Mouse (Mus musculus) bone marrow macrophage, adult 2 months (primary cell): ENCODE results near the gene Eif4b. TPM values are rescaled to one million over a fixed set of nuclear protein-coding genes. Genes with fewer than 3 reads are reported as not detected.

Source experiments
- H3K27ac ChIP-seq: 2 replicates; pipeline ENCODE4 v1.5.1; 2012; ENCODE audit warnings: low read depth, low read length; ENCODE audit not compliant: insufficient read depth
- H3K4me1 ChIP-seq: 2 replicates; pipeline ENCODE4 v1.6.1; 2012; ENCODE audit warnings: low read length; ENCODE audit not compliant: control insufficient read depth, insufficient read depth
- H3K4me3 ChIP-seq: 2 replicates; pipeline ENCODE4 v1.5.1; 2012; ENCODE audit warnings: mild to moderate bottlenecking, low read length, moderate library complexity; ENCODE audit not compliant: insufficient read depth
- CTCF ChIP-seq: IDR thresholded peaks from 2 replicates; pipeline ENCODE4 v1.5.1; 2012; ENCODE audit warnings: low read depth, mild to moderate bottlenecking, low read length, moderate library complexity
- POLR2A ChIP-seq: IDR thresholded peaks from 2 replicates; pipeline ENCODE4 v1.6.1; 2012; ENCODE audit warnings: mild to moderate bottlenecking, low read depth, low read length, borderline replicate concordance
- polyA plus RNA-seq: library from polyadenylated mRNA; stranded (reverse); fragments of >200 nt; gene quantifications from 2 replicates; pipeline ENCODE4 v1.2.4, GENCODE M21; 2012; ENCODE audit not compliant: missing spikeins, insufficient read depth, insufficient read length

The Eif4b gene
- polyA plus RNA-seq, 1 experiment, result 222 TPM

- no peak overlapping the region for H3K4me3 ChIP-seq
- H3K4me1 ChIP-seq, result no peaks in the 10 kb centered on the region
- TF ChIP-seq CTCF (no peak), POLR2A (no peak)
- H3K27ac ChIP-seq, result no peak overlapping the region
Measured at GRCm38 (mm10) chr15:102118591-102118990, 45.0 kb downstream of the Eif4b start.

GRCm38 (mm10) chr15:102119121-102119830 lies 45.7 kb downstream of the Eif4b start:
- Histone ChIP-seq H3K4me3 (no peak overlapping the region), H3K4me1 (no peaks in the 10 kb centered on the region), H3K27ac (no peak overlapping the region)
- no peak for TF ChIP-seq POLR2A
- no peak for TF ChIP-seq CTCF

GRCm38 (mm10) chr15:102119831-102120170 lies 46.2 kb downstream of the Eif4b start:
- H3K27ac ChIP-seq, result no peak overlapping the region
- H3K4me3 ChIP-seq, result no peak overlapping the region
- no peaks in the 10 kb centered on the region for H3K4me1 ChIP-seq
- TF ChIP-seq POLR2A (no peak), CTCF (no peak)

GRCm38 (mm10) chr15:102120530-102120929 lies 47.0 kb downstream of the Eif4b start:
- Histone ChIP-seq H3K4me1 (no peaks in the 10 kb centered on the region), H3K27ac (no peak overlapping the region), H3K4me3 (no peak overlapping the region)
- no peak for TF ChIP-seq POLR2A
- no peak for TF ChIP-seq CTCF

- TF ChIP-seq POLR2A (no peak), CTCF (no peak)
- Histone ChIP-seq H3K27ac (no peak overlapping the region), H3K4me3 (no peak overlapping the region)
Measured at GRCm38 (mm10) chr15:102126303-102126702, 52.7 kb downstream of the Eif4b start.

GRCm38 (mm10) chr15:102133314-102133713 lies 59.7 kb downstream of the Eif4b start:
- H3K4me1 ChIP-seq, result peaks cover 6% of the 10 kb centered on the region
- TF ChIP-seq CTCF (no peak), POLR2A (no peak)
- no peak overlapping the region for H3K27ac ChIP-seq
- H3K4me3 ChIP-seq, result no peak overlapping the region

More at GRCm38 (mm10) chr15:102126303-102126702, 52.7 kb downstream of the Eif4b start:
- no peaks in the 10 kb centered on the region for H3K4me1 ChIP-seq

DNA sequence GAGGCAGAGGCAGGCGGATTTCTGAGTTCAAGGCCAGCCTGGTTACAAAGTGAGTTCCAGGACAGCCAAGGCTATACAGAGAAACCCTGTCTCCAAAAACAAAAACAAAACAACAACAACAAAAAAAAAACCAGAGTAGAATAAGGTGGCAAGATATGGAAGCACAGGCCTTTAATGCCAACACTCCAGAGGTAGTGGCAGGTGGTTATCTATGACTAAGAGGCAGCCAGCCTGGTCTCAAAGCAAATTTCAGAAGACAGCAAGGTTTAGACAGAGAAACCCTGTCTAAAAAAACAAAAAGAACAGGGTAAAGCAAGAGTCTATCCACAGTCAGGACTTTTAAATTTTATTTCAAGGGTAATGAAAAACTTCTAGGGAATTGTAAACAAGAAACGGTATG lies 61.1 kb downstream of the Eif4b start:
- peaks cover 6% of the 10 kb centered on the region for H3K4me1 ChIP-seq
- no peak overlapping the region for H3K4me3 ChIP-seq
- TF ChIP-seq POLR2A, result no peak
- TF ChIP-seq CTCF, result no peak
- no peak overlapping the region for H3K27ac ChIP-seq

- Histone ChIP-seq H3K4me3 (peak overlapping the region; percentile 90), H3K27ac (no peak overlapping the region), H3K4me1 (peaks cover 8% of the 10 kb centered on the region)
- TF ChIP-seq POLR2A, result no peak
- TF ChIP-seq CTCF, result no peak
Measured at GRCm38 (mm10) chr15:102135522-102136128, 62.1 kb downstream of the Eif4b start.

GRCm38 (mm10) chr15:102136129-102136758 lies 62.7 kb downstream of the Eif4b start, which contains the start of gene Spryd3:
Gene Spryd3, minus strand, starts transcription at chr15:102136234.
- H3K4me3 ChIP-seq, result peak within 1 kb of the TSS; percentile 90
- H3K4me1 ChIP-seq, result peaks cover 9% of the 10 kb centered on the region
- no peak within 1 kb of the TSS for H3K27ac ChIP-seq
- no peak for TF ChIP-seq POLR2A
- no peak for TF ChIP-seq CTCF

GRCm38 (mm10) chr15:102141120-102141519 lies 67.5 kb downstream of the Eif4b start:
- no peak overlapping the region for H3K4me3 ChIP-seq
- H3K27ac ChIP-seq, result no peak overlapping the region
- no peak for TF ChIP-seq POLR2A
- TF ChIP-seq CTCF, result no peak
- peaks cover 8% of the 10 kb centered on the region for H3K4me1 ChIP-seq
